Mouse (Mus musculus): ENCODE measurements around the gene Aqp5. TPM values are rescaled to one million over a fixed set of nuclear protein-coding genes. Genes with fewer than 3 reads are reported as not detected.

Aqp5 gene
- polyA plus RNA-seq, 1 experiment from 2014 or later: 2.3 TPM

- H3K4me2 ChIP-seq: no peak overlapping the region
- peak overlapping the region; percentile 59 for H3K27ac ChIP-seq (replicated peaks)
- H3K9me3 ChIP-seq: no peaks in the 10 kb centered on the region
- WGBS: 67% methylated on average over 7 of the region's 7 CpGs
- no peak overlapping the region for H3K4me3 ChIP-seq
- no peak for ATAC-seq (ENCODE audit: low read depth)
- H3K36me3 ChIP-seq: no peaks in the 10 kb centered on the region
- H3K27me3 ChIP-seq: peaks cover 5% of the 10 kb centered on the region; the same call in 1 of the 2 replicates
- peak overlapping the region; percentile 54; the same call in 1 of the 2 replicates for H3K9ac ChIP-seq
- H3K4me1 ChIP-seq (replicated peaks): peaks cover 62% of the 10 kb centered on the region
Measured at GRCm38 (mm10) chr15:99611563-99611962, 21.0 kb downstream of the Aqp5 start.

- 0 out of 2 replicates have a peak, but pooled peaks cover 2% of the 10 kb centered on the region for H3K36me3 ChIP-seq
- peaks cover 45% of the 10 kb centered on the region for H3K4me1 ChIP-seq (replicated peaks)
- no peaks in the 10 kb centered on the region for H3K9me3 ChIP-seq
- ATAC-seq (ENCODE audit: low read depth): no peak
- no peak overlapping the region for H3K9ac ChIP-seq
- no peak overlapping the region for H3K4me3 ChIP-seq
- no peak overlapping the region for H3K4me2 ChIP-seq
- WGBS: 80% methylated on average over 13 of the region's 13 CpGs
- H3K27me3 ChIP-seq: peaks cover 5% of the 10 kb centered on the region; the same call in 1 of the 2 replicates
- peak overlapping the region; percentile 76 for H3K27ac ChIP-seq (replicated peaks)
Measured at GRCm38 (mm10) chr15:99614273-99614672, 23.7 kb downstream of the Aqp5 start.

GRCm38 (mm10) chr15:99614753-99615152 is 24.2 kb downstream of the Aqp5 start:
- no peak overlapping the region for H3K4me3 ChIP-seq
- peaks cover 50% of the 10 kb centered on the region for H3K4me1 ChIP-seq (replicated peaks)
- H3K9ac ChIP-seq: peak overlapping the region; percentile 48
- H3K9me3 ChIP-seq: no peaks in the 10 kb centered on the region
- 16% methylated on average over 12 of the region's 12 CpGs for WGBS
- H3K4me2 ChIP-seq: 0 out of 2 replicates have a peak overlapping the region, but pooled peaks have one; percentile 9
- H3K36me3 ChIP-seq: 0 out of 2 replicates have a peak, but pooled peaks cover 2% of the 10 kb centered on the region
- H3K27ac ChIP-seq (replicated peaks): peak overlapping the region; percentile 76
- peak; percentile 38; the same call in 1 of the 2 replicates for ATAC-seq (ENCODE audit: low read depth)
- H3K27me3 ChIP-seq: peaks cover 5% of the 10 kb centered on the region; the same call in 1 of the 2 replicates

DNA sequence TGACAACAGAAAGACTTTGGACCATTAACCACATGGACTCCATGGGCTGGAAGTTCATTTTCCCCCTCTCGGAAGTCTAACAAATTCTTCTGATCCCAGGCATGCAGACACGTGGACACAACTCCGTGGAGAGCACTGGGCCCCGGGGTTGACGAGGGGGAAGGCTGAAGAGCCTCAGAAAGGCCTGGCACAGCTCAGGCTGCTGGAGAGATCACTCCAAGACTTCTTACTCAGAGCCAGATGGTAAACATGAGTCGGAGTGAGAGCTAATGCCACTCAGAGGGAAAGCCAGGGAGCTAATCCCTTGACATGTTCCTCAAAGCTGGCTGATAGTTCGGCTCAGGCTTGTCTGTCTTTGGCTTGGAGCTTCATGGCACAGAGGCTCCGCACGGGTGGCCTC is 24.7 kb downstream of the Aqp5 start:
- Histone ChIP-seq H3K4me3 (no peak overlapping the region), H3K9ac (peak overlapping the region; percentile 48; the same call in 1 of the 2 replicates), H3K36me3 (0 out of 2 replicates have a peak, but pooled peaks cover 3% of the 10 kb centered on the region), H3K4me1 (replicated peaks) (peaks cover 53% of the 10 kb centered on the region), H3K4me2 (0 out of 2 replicates have a peak overlapping the region, but pooled peaks have one; percentile 9), H3K9me3 (no peaks in the 10 kb centered on the region), H3K27me3 (peaks cover 5% of the 10 kb centered on the region; the same call in 1 of the 2 replicates), H3K27ac (replicated peaks) (peak overlapping the region; percentile 76)
- no peak for ATAC-seq (ENCODE audit: low read depth)
- WGBS: 72% methylated on average over 9 of the region's 9 CpGs

- Histone ChIP-seq H3K9ac (no peak overlapping the region), H3K4me1 (replicated peaks) (peaks cover 46% of the 10 kb centered on the region), H3K9me3 (no peaks in the 10 kb centered on the region), H3K27me3 (peaks cover 5% of the 10 kb centered on the region; the same call in 1 of the 2 replicates), H3K36me3 (peaks cover 32% of the 10 kb centered on the region), H3K4me3 (no peak overlapping the region), H3K4me2 (no peak overlapping the region), H3K27ac (replicated peaks) (peak overlapping the region; percentile 50; the same call in 1 of the 2 replicates)
- no peak for ATAC-seq (ENCODE audit: low read depth)
- WGBS: 80% methylated on average over 3 of the region's 3 CpGs
Measured at GRCm38 (mm10) chr15:99618595-99618994, 28.0 kb downstream of the Aqp5 start.

DNA sequence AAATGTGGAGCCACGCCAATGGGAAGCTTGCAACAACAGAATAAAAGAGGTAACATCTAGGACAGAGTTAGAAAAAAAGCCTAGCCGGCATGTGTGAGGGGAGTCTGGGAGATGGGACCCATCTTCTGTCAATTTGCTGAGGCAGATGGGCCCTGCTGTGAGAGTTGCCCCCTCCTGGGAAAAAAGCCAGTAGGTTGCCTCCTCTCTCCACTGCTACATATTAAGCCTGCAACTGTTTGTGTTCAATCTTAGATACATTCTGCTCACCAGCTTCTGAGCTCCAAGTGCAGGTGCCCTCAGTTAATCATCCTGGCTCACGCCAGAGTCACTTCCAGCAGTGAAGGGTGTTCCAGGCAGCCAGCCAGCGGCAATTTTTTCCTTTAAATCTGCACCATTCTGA is 29.2 kb downstream of the Aqp5 start:
- Histone ChIP-seq H3K4me3 (no peak overlapping the region), H3K9me3 (no peaks in the 10 kb centered on the region), H3K27ac (replicated peaks) (peak overlapping the region; percentile 50), H3K4me2 (no peak overlapping the region), H3K9ac (no peak overlapping the region), H3K4me1 (replicated peaks) (peaks cover 34% of the 10 kb centered on the region), H3K36me3 (peaks cover 43% of the 10 kb centered on the region), H3K27me3 (no peaks in the 10 kb centered on the region)
- ATAC-seq (ENCODE audit: low read depth): no peak
- 49% methylated on average over 4 of the region's 4 CpGs for WGBS

DNA sequence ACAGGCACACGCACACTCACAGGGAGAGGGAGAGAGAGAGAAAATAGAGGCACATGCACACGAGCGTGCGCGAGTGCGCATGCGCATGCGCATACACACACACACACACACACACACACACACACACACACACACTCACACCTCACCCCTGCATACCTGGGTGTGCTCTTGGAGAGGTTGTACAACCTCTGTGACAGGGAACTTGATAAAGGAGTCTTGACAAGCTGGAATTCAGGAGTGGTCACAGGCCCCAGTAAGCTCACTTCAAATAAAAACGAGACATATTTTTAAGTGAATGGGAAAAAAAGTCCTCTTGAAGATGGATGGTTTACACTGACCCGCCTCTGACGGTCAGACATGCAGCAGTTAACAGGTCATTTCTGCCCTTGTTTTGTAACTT is 31.5 kb downstream of the Aqp5 start:
- Histone ChIP-seq H3K9me3 (no peaks in the 10 kb centered on the region), H3K36me3 (peaks cover 66% of the 10 kb centered on the region), H3K4me2 (no peak overlapping the region), H3K27ac (replicated peaks) (no peak overlapping the region), H3K27me3 (no peaks in the 10 kb centered on the region), H3K9ac (no peak overlapping the region), H3K4me1 (replicated peaks) (peaks cover 25% of the 10 kb centered on the region), H3K4me3 (no peak overlapping the region)
- 97% methylated on average over 10 of the region's 11 CpGs for WGBS
- ATAC-seq (ENCODE audit: low read depth): no peak

GRCm38 (mm10) chr15:99631618-99632017 is 41.0 kb downstream of the Aqp5 start:
- ATAC-seq (ENCODE audit: low read depth): no peak
- peaks cover 86% of the 10 kb centered on the region for H3K36me3 ChIP-seq

GRCm38 (mm10) chr15:99634702-99635101 is 44.1 kb downstream of the Aqp5 start:
- Histone ChIP-seq H3K27ac (replicated peaks) (no peak overlapping the region), H3K4me1 (replicated peaks) (peaks cover 25% of the 10 kb centered on the region), H3K4me3 (no peak overlapping the region), H3K9me3 (no peaks in the 10 kb centered on the region), H3K36me3 (peaks cover 67% of the 10 kb centered on the region), H3K9ac (no peak overlapping the region), H3K27me3 (no peaks in the 10 kb centered on the region), H3K4me2 (no peak overlapping the region)
- 90% methylated on average over 7 of the region's 7 CpGs for WGBS
- no peak for ATAC-seq (ENCODE audit: low read depth)

More at GRCm38 (mm10) chr15:99631618-99632017, 41.0 kb downstream of the Aqp5 start:
- Histone ChIP-seq H3K9me3 (no peaks in the 10 kb centered on the region), H3K27ac (replicated peaks) (no peak overlapping the region), H3K4me1 (replicated peaks) (peaks cover 10% of the 10 kb centered on the region), H3K4me2 (no peak overlapping the region), H3K9ac (no peak overlapping the region), H3K4me3 (no peak overlapping the region), H3K27me3 (no peaks in the 10 kb centered on the region)

DNA sequence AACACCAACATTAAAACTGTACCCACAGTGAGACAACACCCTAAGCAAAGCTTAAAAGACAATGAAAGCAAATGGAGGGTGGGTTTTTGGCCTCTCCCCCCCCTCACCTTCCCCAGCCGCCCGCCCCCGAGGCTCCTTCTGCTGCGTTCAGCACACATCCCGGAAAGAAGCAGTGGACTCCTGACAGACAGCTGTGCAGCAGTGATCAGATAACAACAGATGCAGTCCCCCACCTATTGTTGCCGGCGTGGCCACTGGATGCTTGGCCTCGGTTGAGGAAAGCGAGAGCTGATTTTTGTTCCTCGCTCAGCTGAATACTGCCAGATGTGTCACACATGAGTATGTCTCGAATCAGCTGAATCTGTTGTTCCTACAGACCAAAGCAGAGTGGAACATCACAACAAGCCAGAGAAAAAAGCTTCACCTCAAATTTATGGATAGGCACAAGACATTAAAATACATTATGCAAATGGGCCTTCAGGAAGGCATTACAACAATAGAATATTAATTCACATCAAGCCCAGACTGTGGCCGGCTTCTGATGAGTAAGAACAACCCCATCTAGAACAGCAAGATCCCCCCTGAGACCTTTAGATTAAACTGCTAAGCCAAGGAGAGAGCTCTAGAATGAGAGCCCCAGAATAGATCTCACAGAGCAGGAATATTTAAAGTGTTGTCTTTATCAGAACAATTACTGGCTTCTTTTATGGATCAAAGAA is 47.0 kb downstream of the Aqp5 start:
- Histone ChIP-seq H3K4me1 (replicated peaks) (peaks cover 29% of the 10 kb centered on the region), H3K4me2 (peak overlapping the region; percentile 41), H3K9ac (peak overlapping the region; percentile 59), H3K9me3 (no peaks in the 10 kb centered on the region), H3K36me3 (peaks cover 46% of the 10 kb centered on the region), H3K27me3 (no peaks in the 10 kb centered on the region), H3K27ac (replicated peaks) (peak overlapping the region; percentile 94), H3K4me3 (peak overlapping the region; percentile 6; the same call in 1 of the 2 replicates)
- 36% methylated on average over 12 of the region's 12 CpGs for whole genome bisulfite sequencing
- peak; percentile 79 for ATAC-seq (ENCODE audit: low read depth)

DNA sequence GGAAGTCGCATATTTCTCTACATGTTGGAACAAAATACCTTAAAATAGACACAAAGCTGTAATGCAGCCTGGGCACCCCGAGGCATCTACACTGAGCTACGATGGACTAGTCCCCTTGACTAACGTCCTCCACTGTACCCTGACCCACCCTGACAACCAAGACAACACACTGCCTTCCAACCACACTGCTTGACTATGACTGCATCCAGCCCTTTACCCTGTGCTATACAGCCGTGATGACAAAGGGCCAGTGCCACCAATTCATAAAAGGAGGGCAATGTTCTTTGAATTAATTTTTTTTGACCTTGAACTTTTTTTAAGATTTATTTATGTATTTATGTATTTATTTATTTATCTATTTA is 47.5 kb downstream of the Aqp5 start:
- Histone ChIP-seq H3K4me3 (no peak overlapping the region), H3K27me3 (no peaks in the 10 kb centered on the region), H3K9me3 (no peaks in the 10 kb centered on the region), H3K36me3 (peaks cover 41% of the 10 kb centered on the region), H3K4me2 (no peak overlapping the region), H3K9ac (no peak overlapping the region), H3K4me1 (replicated peaks) (peaks cover 33% of the 10 kb centered on the region), H3K27ac (replicated peaks) (peak overlapping the region; percentile 94)
- 62% methylated on average over 5 of the region's 5 CpGs for WGBS
- peak; percentile 58; the same call in 1 of the 2 replicates for ATAC-seq (ENCODE audit: low read depth)

DNA sequence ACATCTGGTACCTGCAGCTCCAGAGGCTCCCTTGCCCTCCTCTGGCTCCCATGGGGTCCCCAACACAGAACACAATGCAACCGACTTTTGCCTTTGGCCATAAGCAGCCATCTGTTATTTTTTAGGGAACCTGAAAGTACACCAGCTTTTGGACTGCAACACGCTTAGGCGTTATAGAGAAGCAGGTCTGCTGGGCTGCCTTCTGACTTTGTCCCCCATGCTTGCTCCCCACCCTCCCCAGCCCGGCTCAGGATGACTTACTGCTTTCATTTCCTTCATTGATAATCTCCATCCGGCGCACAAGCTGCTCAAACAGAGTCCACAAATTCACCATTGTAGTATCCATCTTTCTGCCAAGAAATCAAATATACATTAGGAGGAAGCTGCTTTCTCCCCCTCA is 52.0 kb downstream of the Aqp5 start:
- no peaks in the 10 kb centered on the region for H3K9me3 ChIP-seq
- no peaks in the 10 kb centered on the region for H3K27me3 ChIP-seq
- H3K27ac ChIP-seq (replicated peaks): peak overlapping the region; percentile 85
- no peak for ATAC-seq (ENCODE audit: low read depth)
- H3K9ac ChIP-seq: peak overlapping the region; percentile 49
- H3K4me1 ChIP-seq (replicated peaks): peaks cover 56% of the 10 kb centered on the region
- H3K4me2 ChIP-seq: peak overlapping the region; percentile 18
- WGBS: 38% methylated on average over 6 of the region's 6 CpGs
- no peak overlapping the region for H3K4me3 ChIP-seq
- H3K36me3 ChIP-seq: peaks cover 16% of the 10 kb centered on the region
